Mouse (Mus musculus) kidney, adult 2 months (tissue): Measurements from ENCODE around the gene Slc2a13.

Experiments
- CTCF ChIP-seq: fragments of 200-500 bp; conservative IDR thresholded peaks from 2 replicates; pipeline ENCODE4 v1.5.1; 2011; ENCODE audit warnings: low read depth, mild to moderate bottlenecking, control low read depth, low read length, moderate library complexity, mixed read lengths; ENCODE audit not compliant: insufficient read depth, insufficient read length
- POLR2A ChIP-seq: fragments of 200-500 bp; IDR thresholded peaks from one replicate; pipeline ENCODE4 v1.6.1; 2011; ENCODE audit warnings: low read depth, low read length, control low read depth

DNA sequence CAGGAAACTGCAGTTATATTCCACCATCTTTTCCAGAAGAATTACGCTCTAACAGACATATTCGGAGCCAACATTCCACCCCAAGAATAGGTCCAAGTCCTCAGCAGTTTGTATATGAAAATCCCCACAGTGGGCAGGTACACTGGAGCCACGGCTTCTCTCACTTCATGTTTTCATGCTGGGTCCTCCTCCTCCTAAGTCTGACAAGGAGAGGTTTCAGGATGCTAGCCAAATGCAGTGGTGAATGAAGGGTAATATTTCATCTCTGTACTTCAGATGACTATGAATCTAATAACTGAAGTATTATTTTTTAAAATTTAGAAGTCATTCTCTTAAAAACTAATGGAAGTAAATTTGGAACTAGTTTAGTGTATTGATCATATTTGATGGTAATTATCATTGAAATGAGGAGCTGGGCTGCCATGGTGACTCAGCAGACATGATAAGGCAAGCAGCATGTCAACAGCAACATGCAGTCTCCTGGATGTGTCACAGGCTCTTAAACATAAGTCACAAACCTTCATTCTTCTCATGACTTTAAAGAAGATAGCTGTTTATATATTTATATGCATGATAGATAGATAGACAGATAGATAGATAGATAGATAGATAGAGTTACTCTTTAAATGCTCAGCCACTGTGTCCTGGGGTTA, 332.3 kb downstream of the Slc2a13 start:
- TF ChIP-seq CTCF (no peak), POLR2A (no peak)
